Mouse (Mus musculus) liver, adult 2 months (tissue): ENCODE results near the gene Hes7. TPM values are rescaled to one million over a fixed set of nuclear protein-coding genes. Genes with fewer than 3 reads are reported as not detected.

Source experiments
- DNase-seq: peaks from one replicate; pipeline ENCODE4 v3.0.0-alpha.2; 2011; ENCODE audit warnings: low read depth, low spot score; ENCODE audit errors: extremely low read depth
- H3K27ac ChIP-seq: fragments of 200-500 bp; replicated peaks from 2 replicates; pipeline ENCODE4 v1.5.1; 2012; ENCODE audit warnings: low read depth, mild to moderate bottlenecking, control low read depth, inconsistent platforms, low read length; ENCODE audit not compliant: insufficient read depth
- H3K27me3 ChIP-seq: fragments of 200-500 bp; 2 replicates; pipeline ENCODE4 v1.6.1; 2012; ENCODE audit warnings: mild to moderate bottlenecking, moderate library complexity, low read length, inconsistent platforms; ENCODE audit not compliant: control insufficient read depth, insufficient read depth
- H3K36me3 ChIP-seq: fragments of 200-500 bp; 2 replicates; pipeline ENCODE4 v1.6.1; 2012; ENCODE audit warnings: low read length, inconsistent platforms; ENCODE audit not compliant: control insufficient read depth, insufficient read depth
- H3K4me1 ChIP-seq: fragments of 200-500 bp; 2 replicates; pipeline ENCODE4 v1.6.1; 2011; ENCODE audit warnings: low read length; ENCODE audit not compliant: control insufficient read depth, insufficient read depth
- H3K4me3 ChIP-seq: fragments of 200-500 bp; 2 replicates; pipeline ENCODE4 v1.5.1; 2011; ENCODE audit warnings: low read depth, mild to moderate bottlenecking, control low read depth, low read length, moderate library complexity; ENCODE audit not compliant: insufficient read depth
- H3K79me2 ChIP-seq: fragments of 200-500 bp; 2 replicates; pipeline ENCODE4 v1.6.1; 2012; ENCODE audit warnings: inconsistent platforms, mild to moderate bottlenecking, low read length, moderate library complexity; ENCODE audit not compliant: control insufficient read depth, insufficient read depth
- H3K9ac ChIP-seq: fragments of 200-500 bp; 2 replicates; pipeline ENCODE4 v1.6.1; 2012; ENCODE audit warnings: low read depth, mild to moderate bottlenecking, control low read depth, inconsistent platforms, low read length
- CTCF ChIP-seq: fragments of 200-500 bp; IDR thresholded peaks from 2 replicates; pipeline ENCODE4 v1.5.1; 2011; ENCODE audit warnings: low read depth, low read length, control low read depth
- POLR2A ChIP-seq: fragments of 200-500 bp; IDR thresholded peaks from 2 replicates; pipeline ENCODE4 v1.6.1; 2011; ENCODE audit warnings: low read length, control low read depth; ENCODE audit not compliant: insufficient read depth; ENCODE audit errors: extremely low read depth
- WGBS: fragments of 180-500 bp; shearing (Covaris S2); methylation state at CpG from one replicate; pipeline ENCODE4 v1.1.7; 2018; 5-methylcytosine and 5-hydroxymethylcytosine counted together
- polyA plus RNA-seq: library from polyadenylated mRNA; depleted of rRNA; stranded (reverse); fragments of >200 nt; gene quantifications from 2 replicates; pipeline ENCODE4 v1.2.3, GENCODE M21; 2012
- total RNA-seq: library from RNA; depleted of rRNA; stranded (reverse); fragments of >200 nt; gene quantifications from 2 replicates; pipeline ENCODE4 v1.2.3, GENCODE M21; 2014

Hes7 gene
- total and polyA plus RNA-seq, 2 experiments: 0.05 TPM; not detected in 1

DNA sequence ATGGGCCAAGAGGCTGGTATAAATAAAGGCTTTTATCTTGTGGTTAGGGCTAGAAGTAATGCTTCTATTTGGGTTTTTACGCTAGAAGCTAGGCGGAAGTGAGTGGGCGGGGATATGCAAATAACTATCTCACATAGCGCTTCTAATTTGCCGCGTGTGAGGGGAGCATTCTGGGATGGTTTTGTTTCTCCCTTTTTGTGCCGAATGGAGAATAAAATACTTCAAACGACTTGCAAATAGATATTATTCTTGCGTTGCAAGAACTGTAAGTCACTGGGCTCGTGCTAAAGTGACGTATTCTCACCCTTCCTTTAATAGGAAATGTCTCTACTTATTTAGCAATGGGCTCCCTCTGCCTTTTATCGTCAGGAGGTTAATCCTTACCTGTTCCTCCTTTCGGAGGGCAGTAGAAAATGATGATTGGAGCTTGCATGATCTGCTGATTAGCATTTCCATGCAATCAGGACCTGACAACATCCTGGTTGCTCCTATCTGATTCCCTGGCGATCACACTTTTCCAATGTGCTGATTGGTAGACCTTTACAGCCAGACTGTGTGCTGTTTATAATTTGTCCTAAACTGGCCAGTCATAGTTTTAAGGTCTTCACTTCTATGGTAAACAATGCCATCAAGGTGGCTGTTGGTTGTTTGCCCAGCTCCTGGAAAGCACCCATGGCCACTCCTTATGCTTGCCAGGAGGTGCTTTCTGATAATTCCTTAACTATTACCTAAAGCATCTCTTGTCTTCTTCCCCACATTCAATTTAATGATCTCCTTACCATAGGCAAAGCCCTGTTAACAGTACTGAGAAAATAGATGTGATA lies 46.9 kb upstream of the Hes7 start:
- DNase-seq: peak; percentile 96
- TF ChIP-seq POLR2A (peak; percentile 50; the same call in 1 of the 2 replicates), CTCF (no peak)
- H3K27ac ChIP-seq: peak overlapping the region; percentile 67
- no peaks in the 10 kb centered on the region for H3K27me3 ChIP-seq
- H3K36me3 ChIP-seq: no peaks in the 10 kb centered on the region
- WGBS: under 1% methylated on average over 14 of the region's 14 CpGs
- H3K79me2 ChIP-seq: no peaks in the 10 kb centered on the region
- no peak overlapping the region for H3K4me3 ChIP-seq
- H3K9ac ChIP-seq: peak overlapping the region; percentile 66
- peaks cover 5% of the 10 kb centered on the region for H3K4me1 ChIP-seq

GRCm38 (mm10) chr11:69073951-69074775 lies 46.0 kb upstream of the Hes7 start:
- Histone ChIP-seq H3K4me1 (peaks cover 5% of the 10 kb centered on the region), H3K9ac (no peak overlapping the region)
- DNase-seq: no peak

GRCm38 (mm10) chr11:69074776-69075069 lies 45.5 kb upstream of the Hes7 start:
- no peaks in the 10 kb centered on the region for H3K27me3 ChIP-seq
- no peak for DNase-seq
- H3K79me2 ChIP-seq: no peaks in the 10 kb centered on the region
- no peak overlapping the region for H3K9ac ChIP-seq
- 59% methylated on average over 2 of the region's 2 CpGs for WGBS
- TF ChIP-seq POLR2A (no peak), CTCF (no peak)
- no peaks in the 10 kb centered on the region for H3K36me3 ChIP-seq
- H3K27ac ChIP-seq: no peak overlapping the region
- peaks cover 5% of the 10 kb centered on the region for H3K4me1 ChIP-seq
- H3K4me3 ChIP-seq: no peak overlapping the region

More at GRCm38 (mm10) chr11:69073951-69074775, 46.0 kb upstream of the Hes7 start:
- 48% methylated on average over 6 of the region's 6 CpGs for WGBS
- no peaks in the 10 kb centered on the region for H3K36me3 ChIP-seq
- TF ChIP-seq CTCF (no peak), POLR2A (no peak)
- no peak overlapping the region for H3K4me3 ChIP-seq
- no peaks in the 10 kb centered on the region for H3K79me2 ChIP-seq
- no peak overlapping the region for H3K27ac ChIP-seq
- no peaks in the 10 kb centered on the region for H3K27me3 ChIP-seq

- Histone ChIP-seq H3K27ac (no peak overlapping the region), H3K9ac (no peak overlapping the region), H3K36me3 (no peaks in the 10 kb centered on the region), H3K79me2 (no peaks in the 10 kb centered on the region), H3K4me1 (peaks cover 2% of the 10 kb centered on the region; the same call in 1 of the 2 replicates), H3K4me3 (no peak overlapping the region), H3K27me3 (no peaks in the 10 kb centered on the region)
- no peak for DNase-seq
- 72% methylated on average over 9 of the region's 9 CpGs for WGBS
- no peak for TF ChIP-seq CTCF
- TF ChIP-seq POLR2A: no peak
Observed at GRCm38 (mm10) chr11:69075764-69076479, 44.3 kb upstream of the Hes7 start.

DNA sequence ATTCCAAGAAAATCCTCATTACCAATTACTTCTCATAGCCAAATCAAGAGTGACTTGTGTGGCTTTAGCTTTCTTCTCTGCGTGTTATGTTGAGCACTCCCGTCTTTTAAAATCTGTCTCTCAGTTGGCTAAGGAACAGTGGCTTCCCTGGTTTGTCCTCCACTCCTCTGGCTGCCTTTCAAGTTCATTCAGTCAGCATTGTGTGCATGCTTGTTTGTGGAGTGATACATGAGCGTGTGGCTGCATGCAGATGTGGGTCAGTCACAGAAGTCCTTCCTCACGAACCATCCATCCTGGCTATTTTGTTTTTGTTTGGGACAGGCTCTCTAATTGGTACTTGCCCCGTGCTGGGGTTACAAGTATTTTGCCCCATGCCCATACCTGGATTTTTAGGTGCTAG lies 43.6 kb upstream of the Hes7 start:
- no peaks in the 10 kb centered on the region for H3K4me1 ChIP-seq
- no peak overlapping the region for H3K4me3 ChIP-seq
- no peak overlapping the region for H3K27ac ChIP-seq
- TF ChIP-seq POLR2A (no peak), CTCF (no peak)
- H3K36me3 ChIP-seq: no peaks in the 10 kb centered on the region
- H3K9ac ChIP-seq: no peak overlapping the region
- no peaks in the 10 kb centered on the region for H3K79me2 ChIP-seq
- WGBS: 84% methylated on average over 5 of the region's 5 CpGs
- DNase-seq: no peak
- H3K27me3 ChIP-seq: no peaks in the 10 kb centered on the region
